Mouse (Mus musculus) C3H10T1/2 (cell line): Measurements from ENCODE around the gene Olfr1219. TPM values are rescaled to one million over a fixed set of nuclear protein-coding genes. Genes with fewer than 3 reads are reported as not detected.

ENCODE experiments used
- polyA plus RNA-seq, 2 experiments: library from polyadenylated mRNA; unstranded; fragments of >200 nt; fragmentation: generic; extraction: Trizol; gene quantifications; one replicate each; pipeline ENCODE4 v1.2.1; 2012; ENCODE audit warnings: missing spikeins in 2 of 2

Gene Olfr1219
- not detected for polyA plus RNA-seq

DNA sequence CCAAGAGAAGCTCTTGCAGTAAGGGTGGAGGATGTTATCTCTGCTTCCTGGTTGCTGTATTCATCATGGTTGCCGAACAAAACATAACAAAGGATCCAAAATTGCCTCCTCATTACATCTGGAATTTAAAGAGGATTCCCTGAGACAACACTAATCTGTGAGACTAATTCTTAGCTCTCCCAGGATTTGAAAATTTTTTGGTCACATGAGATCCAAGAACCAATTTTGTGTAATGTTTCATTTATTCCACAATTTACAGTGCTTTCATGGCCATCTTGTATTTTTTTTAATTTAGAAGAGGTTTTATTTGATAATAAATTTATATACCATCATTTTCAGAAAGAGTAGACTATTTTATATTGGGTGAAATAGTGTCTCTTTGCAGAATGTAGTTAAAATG, at the start of gene Olfr1219:
Olfr1219 (minus strand) TSS at position 101 of the 400 bp plus-strand sequence.

DNA sequence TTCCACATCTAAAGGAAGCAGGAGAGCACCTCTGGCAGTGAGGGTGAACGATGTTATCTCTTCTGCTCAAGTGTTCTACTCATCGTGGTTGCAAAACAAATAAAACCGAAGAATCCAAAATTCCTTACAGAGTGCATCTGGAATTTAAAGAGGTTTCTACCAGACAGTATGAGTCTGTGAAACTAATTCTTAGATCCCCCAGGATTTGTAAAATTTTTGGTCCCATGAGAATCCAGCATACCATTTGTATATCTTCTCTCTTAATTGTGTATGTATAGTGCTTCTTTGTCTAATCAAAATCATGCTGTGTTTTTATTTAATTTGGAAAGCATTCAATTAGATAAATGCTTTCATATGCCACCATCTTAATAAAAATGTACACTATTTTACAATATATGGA, 49.6 kb upstream of the Olfr1219 start, which contains the start of gene Olfr1222:
Olfr1222 (minus strand) TSS at position 101 of the 400 bp plus-strand sequence.

DNA sequence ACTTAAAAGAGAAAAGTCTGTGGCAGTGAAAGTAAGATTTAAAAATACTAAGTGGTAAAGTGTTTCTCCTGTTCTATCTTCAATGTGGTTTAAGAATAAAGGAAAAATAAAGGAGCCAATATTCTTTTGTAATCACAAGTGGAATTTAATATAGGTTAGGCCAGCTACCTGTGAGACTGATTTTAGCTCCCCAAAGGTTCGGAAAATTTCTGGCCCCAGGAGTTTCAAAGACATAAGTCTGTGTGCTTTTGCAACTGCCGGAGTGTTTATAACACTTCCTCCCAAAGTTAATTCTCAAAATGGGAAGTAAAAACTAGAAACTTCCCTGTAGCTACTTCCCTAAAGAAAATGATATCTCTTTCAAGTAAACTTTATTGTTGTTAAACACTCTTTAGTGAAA, 33.9 kb upstream of the Olfr1219 start, which contains the start of gene Olfr1221:
Olfr1221 (minus strand) TSS at position 101 of the 400 bp plus-strand sequence.

DNA sequence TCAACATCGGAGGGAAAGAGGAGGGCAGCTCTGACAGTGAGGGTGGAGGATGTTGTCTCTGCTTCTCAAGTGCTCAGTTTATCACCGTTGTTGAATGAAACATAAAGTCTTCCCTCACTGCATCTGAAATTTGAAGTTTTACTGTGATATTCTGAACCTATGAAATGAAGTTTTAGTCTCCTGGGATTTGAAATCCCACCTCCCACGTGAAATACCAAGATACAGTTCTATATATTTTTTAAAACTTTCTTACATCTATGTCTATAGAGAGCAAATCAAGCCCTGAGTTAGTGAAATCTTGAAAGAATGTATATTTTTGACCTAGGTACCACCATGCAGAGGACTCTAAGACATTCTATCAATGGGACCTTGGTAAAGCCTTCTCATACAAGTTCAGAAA, 23.4 kb upstream of the Olfr1219 start, which contains the start of gene Olfr1220:
Olfr1220 (minus strand) TSS at position 101 of the 400 bp plus-strand sequence.

DNA sequence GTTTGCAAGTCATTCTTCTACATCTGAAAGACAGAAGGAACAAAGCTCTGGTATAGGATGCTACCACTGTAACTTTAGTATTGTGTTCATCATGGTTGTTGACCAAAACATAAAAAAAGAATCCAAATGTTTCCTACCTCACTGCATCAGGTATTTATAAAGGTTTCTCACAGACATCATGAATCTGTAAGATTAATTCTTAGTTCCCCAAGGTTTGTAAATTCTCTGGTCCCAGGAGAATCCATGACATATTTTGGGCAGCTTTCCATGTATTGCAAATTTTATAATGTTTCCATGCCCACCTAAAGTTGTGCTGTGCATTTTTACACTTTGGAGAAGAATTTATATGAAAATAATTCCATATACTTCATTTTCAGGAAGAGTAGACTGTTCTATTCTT, 22.2 kb downstream of the Olfr1219 start, which contains the start of gene Olfr1218:
Olfr1218 (minus strand) TSS at position 101 of the 400 bp plus-strand sequence.

DNA sequence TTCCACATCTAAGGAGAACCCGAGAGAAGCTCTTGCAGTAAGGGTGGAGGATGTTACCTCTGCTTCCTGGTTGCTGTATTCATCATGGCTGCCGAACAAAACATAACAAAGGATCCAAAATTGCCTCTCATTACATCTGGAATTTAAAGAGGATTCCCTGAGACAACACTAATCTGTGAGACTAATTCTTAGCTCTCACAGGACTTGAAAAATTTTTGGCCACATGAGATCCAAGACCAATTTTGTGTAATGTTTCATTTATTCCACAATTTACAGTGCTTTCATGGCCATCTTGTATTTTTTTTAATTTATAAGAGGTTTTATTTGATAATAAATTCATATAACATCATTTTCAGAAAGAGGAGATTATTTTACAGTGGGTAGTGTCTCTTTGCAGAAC, 51.3 kb downstream of the Olfr1219 start, which contains the start of gene Olfr1217:
Olfr1217 (minus strand) TSS at position 101 of the 400 bp plus-strand sequence.

Other genes with a start within 250 kb of the Olfr1219 start
- gene Olfr1204, start 234.2 kb downstream of the Olfr1219 start, polyA plus RNA-seq = not detected
- not detected for gene Olfr1206, start 220.3 kb downstream of the Olfr1219 start, polyA plus RNA-seq
- not detected for gene Olfr1208, start 181.2 kb downstream of the Olfr1219 start, polyA plus RNA-seq
- not detected for gene Olfr1209, start 168.4 kb downstream of the Olfr1219 start, polyA plus RNA-seq
- not detected for gene Olfr1211, start 145.4 kb downstream of the Olfr1219 start, polyA plus RNA-seq
- not detected for gene Olfr1212, start 129.5 kb downstream of the Olfr1219 start, polyA plus RNA-seq
- not detected for gene Gm13762, start 103.2 kb downstream of the Olfr1219 start, polyA plus RNA-seq
- not detected for gene Olfr1214, start 90.9 kb downstream of the Olfr1219 start, polyA plus RNA-seq
- not detected for gene Olfr1215, start 76.5 kb downstream of the Olfr1219 start, polyA plus RNA-seq
- gene Olfr1216, start 65.2 kb downstream of the Olfr1219 start, polyA plus RNA-seq = not detected
- gene Olfr1217, start 51.4 kb downstream of the Olfr1219 start, polyA plus RNA-seq = not detected
- not detected for gene Olfr1218, start 22.3 kb downstream of the Olfr1219 start, polyA plus RNA-seq
- not detected for gene Olfr1220, start 23.3 kb upstream of the Olfr1219 start, polyA plus RNA-seq
- not detected for gene Olfr1221, start 33.8 kb upstream of the Olfr1219 start, polyA plus RNA-seq
- not detected for gene Olfr1222, start 49.5 kb upstream of the Olfr1219 start, polyA plus RNA-seq
- gene Olfr1223, start 68.0 kb upstream of the Olfr1219 start, polyA plus RNA-seq = not detected
- gene Olfr1224-ps1, start 80.6 kb upstream of the Olfr1219 start, polyA plus RNA-seq = not detected
- not detected for gene Olfr1225, start 91.2 kb upstream of the Olfr1219 start, polyA plus RNA-seq
- gene Olfr1226, start 116.5 kb upstream of the Olfr1219 start, polyA plus RNA-seq = not detected
- gene Olfr1228, start 170.5 kb upstream of the Olfr1219 start, polyA plus RNA-seq = not detected
- not detected for gene Olfr1229, start 204.5 kb upstream of the Olfr1219 start, polyA plus RNA-seq
- gene Olfr1230, start 213.8 kb upstream of the Olfr1219 start, polyA plus RNA-seq = not detected
- gene Olfr1231, start 223.6 kb upstream of the Olfr1219 start, polyA plus RNA-seq = not detected
- gene Olfr1232, start 246.2 kb upstream of the Olfr1219 start, polyA plus RNA-seq = not detected